Mouse (Mus musculus) kidney, embryonic 14.5 days (tissue): ENCODE measurements around the gene Xbp1. TPM values are rescaled to one million over a fixed set of nuclear protein-coding genes. Genes with fewer than 3 reads are reported as not detected.

Experiments
- ATAC-seq: fragments of 200-750 bp; cut with Nextera tagmentation; 2 replicates; pipeline ENCODE4 v1.8.0; 2017; ENCODE audit warnings: moderate number of reproducible peaks, mild to moderate bottlenecking, moderate TSS enrichment, moderate library complexity; ENCODE audit not compliant: low FRiP score, low TSS enrichment
- H3K27ac ChIP-seq: fragments of 300-500 bp; sonication (generic); 2 replicates; pipeline ENCODE4 v1.5.1; 2014; ENCODE audit warnings: low read depth, mild to moderate bottlenecking, low read length, moderate library complexity, mixed read lengths
- H3K27me3 ChIP-seq: fragments of 300-500 bp; sonication (generic); 2 replicates; pipeline ENCODE4 v1.6.1; 2014; ENCODE audit warnings: mild to moderate bottlenecking, low read length; ENCODE audit not compliant: control insufficient read depth, insufficient read depth
- H3K36me3 ChIP-seq: fragments of 300-500 bp; sonication (generic); 2 replicates; pipeline ENCODE4 v1.6.1; 2014; ENCODE audit warnings: low read length, mixed read lengths; ENCODE audit not compliant: control insufficient read depth, insufficient read depth
- H3K4me1 ChIP-seq: fragments of 300-500 bp; sonication (generic); 2 replicates; pipeline ENCODE4 v1.6.1; 2014; ENCODE audit warnings: low read length, mixed read lengths; ENCODE audit not compliant: control insufficient read depth, insufficient read depth
- H3K4me2 ChIP-seq: fragments of 300-500 bp; sonication (generic); replicated peaks from 2 replicates; pipeline ENCODE4 v1.6.1; 2014; ENCODE audit warnings: low read depth, mild to moderate bottlenecking, low read length
- H3K4me3 ChIP-seq: fragments of 300-500 bp; sonication (generic); 2 replicates; pipeline ENCODE4 v1.5.1; 2014; ENCODE audit warnings: mild to moderate bottlenecking, low read length
- H3K9ac ChIP-seq: fragments of 300-500 bp; sonication (generic); 2 replicates; pipeline ENCODE4 v1.6.1; 2014; ENCODE audit warnings: low read depth, mild to moderate bottlenecking, low read length, moderate library complexity
- H3K9me3 ChIP-seq: fragments of 300-500 bp; sonication (generic); 2 replicates; pipeline ENCODE4 v1.6.1; 2016; ENCODE audit warnings: low read length; ENCODE audit not compliant: control insufficient read depth
- WGBS: fragments of 180-500 bp; shearing (Covaris S2); extraction: QIAGEN DNeasy Blood & Tissue Kit; methylation state at CpG from one replicate; pipeline ENCODE4 v1.1.7; 2014; 5-methylcytosine and 5-hydroxymethylcytosine counted together
- polyA plus RNA-seq: library from polyadenylated mRNA; unstranded; fragments of >200 nt; fragmentation: Nextera tagmentation; extraction: Ambion mirVana; gene quantifications from 2 replicates; pipeline ENCODE4 v1.2.1, GENCODE M21; 2014

The Xbp1 gene
- polyA plus RNA-seq, 1 experiment from 2014 or later = 174 TPM

GRCm38 (mm10) chr11:5566506-5566905 is 46.0 kb downstream of the Xbp1 start:
- ATAC-seq = no peak
- H3K4me1 ChIP-seq = no peaks in the 10 kb centered on the region
- 76% methylated on average over 2 of the region's 2 CpGs for WGBS
- no peaks in the 10 kb centered on the region for H3K27me3 ChIP-seq
- H3K9ac ChIP-seq = no peak overlapping the region
- no peak overlapping the region for H3K27ac ChIP-seq
- H3K4me3 ChIP-seq = no peak overlapping the region
- H3K9me3 ChIP-seq = no peaks in the 10 kb centered on the region
- no peaks in the 10 kb centered on the region for H3K36me3 ChIP-seq
- no peak overlapping the region for H3K4me2 ChIP-seq

GRCm38 (mm10) chr11:5567654-5568053 is 47.2 kb downstream of the Xbp1 start:
- Histone ChIP-seq H3K4me3 (no peak overlapping the region), H3K4me1 (no peaks in the 10 kb centered on the region), H3K9ac (no peak overlapping the region), H3K4me2 (no peak overlapping the region), H3K27me3 (no peaks in the 10 kb centered on the region), H3K9me3 (no peaks in the 10 kb centered on the region), H3K36me3 (no peaks in the 10 kb centered on the region), H3K27ac (no peak overlapping the region)
- ATAC-seq = no peak
- 94% methylated on average over 6 of the region's 6 CpGs for WGBS

GRCm38 (mm10) chr11:5568082-5568481 is 47.6 kb downstream of the Xbp1 start:
- 91% methylated on average over 5 of the region's 5 CpGs for WGBS
- no peaks in the 10 kb centered on the region for H3K36me3 ChIP-seq
- no peaks in the 10 kb centered on the region for H3K4me1 ChIP-seq

GRCm38 (mm10) chr11:5569474-5569873 is 49.0 kb downstream of the Xbp1 start, which contains the start of gene Ankrd36:
TSS of gene Ankrd36 (plus strand) at chr11:5569684.
- H3K4me1 ChIP-seq = no peaks in the 10 kb centered on the region
- H3K9ac ChIP-seq = no peak within 1 kb of the TSS; the same call in 1 of the 2 replicates
- H3K4me3 ChIP-seq = no peak within 1 kb of the TSS
- 86% methylated on average over 12 of the region's 12 CpGs for WGBS
- no peak for ATAC-seq
- no peaks in the 10 kb centered on the region for H3K27me3 ChIP-seq
- H3K4me2 ChIP-seq = no peak within 1 kb of the TSS
- no peaks in the 10 kb centered on the region for H3K36me3 ChIP-seq
- H3K9me3 ChIP-seq = no peaks in the 10 kb centered on the region
- no peak within 1 kb of the TSS for H3K27ac ChIP-seq

More at GRCm38 (mm10) chr11:5568082-5568481, 47.6 kb downstream of the Xbp1 start:
- Histone ChIP-seq H3K9me3 (no peaks in the 10 kb centered on the region), H3K27ac (no peak overlapping the region), H3K4me3 (no peak overlapping the region), H3K27me3 (no peaks in the 10 kb centered on the region), H3K9ac (no peak overlapping the region), H3K4me2 (no peak overlapping the region)
- ATAC-seq = no peak

- H3K27ac ChIP-seq = no peak overlapping the region
- H3K9me3 ChIP-seq = no peaks in the 10 kb centered on the region
- no peaks in the 10 kb centered on the region for H3K36me3 ChIP-seq
- ATAC-seq = no peak
- H3K4me3 ChIP-seq = no peak overlapping the region
- no peaks in the 10 kb centered on the region for H3K27me3 ChIP-seq
- 98% methylated on average over 4 of the region's 4 CpGs for WGBS
- H3K4me2 ChIP-seq = no peak overlapping the region
- H3K4me1 ChIP-seq = no peaks in the 10 kb centered on the region
- H3K9ac ChIP-seq = no peak overlapping the region
Measured at GRCm38 (mm10) chr11:5571856-5572255, 51.4 kb downstream of the Xbp1 start.

- no peak for ATAC-seq
- Histone ChIP-seq H3K9me3 (no peaks in the 10 kb centered on the region), H3K4me2 (no peak overlapping the region), H3K4me1 (no peaks in the 10 kb centered on the region), H3K27me3 (no peaks in the 10 kb centered on the region), H3K9ac (no peak overlapping the region), H3K36me3 (no peaks in the 10 kb centered on the region), H3K27ac (no peak overlapping the region), H3K4me3 (no peak overlapping the region)
- whole genome bisulfite sequencing = 84% methylated on average over 2 of the region's 2 CpGs
Measured at GRCm38 (mm10) chr11:5573821-5574220, 53.4 kb downstream of the Xbp1 start.

- H3K9me3 ChIP-seq = no peaks in the 10 kb centered on the region
- H3K4me2 ChIP-seq = no peak overlapping the region
- no peak overlapping the region for H3K4me3 ChIP-seq
- WGBS = 54% methylated on average over 6 of the region's 6 CpGs
- H3K36me3 ChIP-seq = no peaks in the 10 kb centered on the region
- H3K9ac ChIP-seq = no peak overlapping the region
- H3K27ac ChIP-seq = no peak overlapping the region
- H3K4me1 ChIP-seq = no peaks in the 10 kb centered on the region
- ATAC-seq = no peak
- no peaks in the 10 kb centered on the region for H3K27me3 ChIP-seq
Measured at GRCm38 (mm10) chr11:5575046-5575445, 54.6 kb downstream of the Xbp1 start.

Other genes with a start within 250 kb of the Xbp1 start
- gene Znrf3, start 75.8 kb upstream of the Xbp1 start, polyA plus RNA-seq = 20.6 and 21.1 TPM in 2 replicates
- gene Ccdc117, start 21.5 kb downstream of the Xbp1 start, polyA plus RNA-seq = 11.1 and 21.3 TPM in 2 replicates
- gene Ankrd36, start 49.0 kb downstream of the Xbp1 start, polyA plus RNA-seq = not detected in 2 replicates
- 206 and 264 TPM in 2 replicates for gene Mrps24, start 195.0 kb downstream of the Xbp1 start, polyA plus RNA-seq
- gene Urgcp, start 241.7 kb downstream of the Xbp1 start, polyA plus RNA-seq = 9.9 and 15.1 TPM in 2 replicates